Mouse (Mus musculus) large intestine, adult 2 months (tissue): ENCODE measurements at regions not wholly inside any gene's neighbourhood (a gene's known extent, or its start where the extent isn't known, plus 50 kb on each side); places are given as distances from the start of the nearest gene placed in this dataset.
A peak's percentile ranks its signal among the peaks of the same experiment; 100 is the strongest.

Experiments
- DNase-seq: peaks from one replicate; pipeline ENCODE4 v3.0.0-alpha.2; 2012; ENCODE audit warnings: low read depth, low spot score
- whole genome bisulfite sequencing: fragments of 180-500 bp; shearing (Covaris S2); methylation state at CpG from one replicate; pipeline ENCODE4 v1.1.7; 2018; 5-methylcytosine and 5-hydroxymethylcytosine counted together

DNA sequence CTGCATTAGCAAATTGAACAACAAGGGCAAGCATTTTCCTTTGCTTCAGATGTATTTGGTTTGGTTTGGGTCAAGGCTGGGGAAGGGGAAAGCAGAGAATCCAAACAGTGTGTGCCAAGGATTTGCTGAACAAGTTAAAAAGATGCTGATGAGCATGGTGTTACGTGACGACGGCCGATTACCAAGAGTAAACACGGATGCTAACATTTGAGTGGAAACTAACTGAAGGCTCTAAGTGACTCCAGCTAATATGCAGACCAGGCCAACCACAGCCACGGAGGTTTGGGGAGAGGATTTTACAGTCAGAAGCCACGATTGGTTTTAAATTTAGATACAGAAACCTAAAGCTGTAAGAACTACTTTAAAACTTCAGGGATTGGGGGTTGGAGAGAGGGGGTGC, 262.3 kb upstream of the Rnaseh2b start:
- no peak for DNase-seq
- 66% methylated on average over 7 of the region's 7 CpGs for WGBS

DNA sequence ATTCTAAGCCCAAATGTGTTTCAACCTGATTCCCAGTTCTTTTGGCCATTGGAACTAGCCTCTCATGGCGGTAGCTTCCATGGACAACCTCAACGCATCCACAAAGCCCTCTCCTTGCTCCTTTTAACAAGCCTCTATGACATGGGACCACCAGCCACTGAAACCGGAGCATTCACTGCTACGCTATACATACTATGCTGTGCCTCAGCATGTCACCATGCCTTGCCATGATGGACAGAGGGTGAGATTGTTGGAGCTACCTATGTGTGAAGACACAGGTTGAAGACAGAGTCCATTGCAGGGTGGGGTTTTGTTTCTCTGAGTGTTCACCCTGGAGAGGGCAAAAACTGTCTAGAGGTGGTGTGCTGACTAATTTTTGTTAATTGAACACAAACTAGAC, 258.7 kb upstream of the Rnaseh2b start:
- no peak for DNase-seq
- 95% methylated on average over 4 of the region's 4 CpGs for WGBS

DNA sequence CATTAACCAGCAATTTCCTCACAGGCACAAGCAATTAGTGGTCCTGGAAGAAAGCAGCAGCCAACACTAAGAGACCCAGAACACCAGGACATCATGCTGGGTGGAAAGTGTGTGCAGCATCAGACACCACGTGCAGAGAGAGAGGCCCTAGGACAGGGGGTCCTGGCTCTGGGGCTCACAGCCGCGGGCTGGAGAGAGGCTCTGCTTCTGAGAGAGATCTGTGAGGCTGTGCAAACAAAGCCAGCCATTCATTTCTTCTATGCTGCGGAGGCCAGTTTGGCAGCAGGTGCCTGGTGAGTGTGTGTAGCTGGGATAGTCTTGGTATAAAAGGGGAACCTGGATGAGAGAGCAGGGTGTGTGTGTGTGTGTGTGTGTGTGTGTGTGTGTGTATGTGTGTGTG, 257.7 kb upstream of the Rnaseh2b start:
- DNase-seq = no peak
- WGBS = 21% methylated on average over 4 of the region's 4 CpGs

- WGBS = 88% methylated on average over 3 of the region's 3 CpGs
Measured at GRCm38 (mm10) chr14:62035416-62035815, 257.0 kb upstream of the Rnaseh2b start.

GRCm38 (mm10) chr14:62037514-62037913, 254.9 kb upstream of the Rnaseh2b start:
- WGBS = 40% methylated on average over 1 of the region's 1 CpGs
- DNase-seq = no peak

More at GRCm38 (mm10) chr14:62035416-62035815, 257.0 kb upstream of the Rnaseh2b start:
- no peak for DNase-seq

- 97% methylated on average over 5 of the region's 5 CpGs for WGBS
- no peak for DNase-seq
Measured at GRCm38 (mm10) chr14:62037917-62038316, 254.5 kb upstream of the Rnaseh2b start.

DNA sequence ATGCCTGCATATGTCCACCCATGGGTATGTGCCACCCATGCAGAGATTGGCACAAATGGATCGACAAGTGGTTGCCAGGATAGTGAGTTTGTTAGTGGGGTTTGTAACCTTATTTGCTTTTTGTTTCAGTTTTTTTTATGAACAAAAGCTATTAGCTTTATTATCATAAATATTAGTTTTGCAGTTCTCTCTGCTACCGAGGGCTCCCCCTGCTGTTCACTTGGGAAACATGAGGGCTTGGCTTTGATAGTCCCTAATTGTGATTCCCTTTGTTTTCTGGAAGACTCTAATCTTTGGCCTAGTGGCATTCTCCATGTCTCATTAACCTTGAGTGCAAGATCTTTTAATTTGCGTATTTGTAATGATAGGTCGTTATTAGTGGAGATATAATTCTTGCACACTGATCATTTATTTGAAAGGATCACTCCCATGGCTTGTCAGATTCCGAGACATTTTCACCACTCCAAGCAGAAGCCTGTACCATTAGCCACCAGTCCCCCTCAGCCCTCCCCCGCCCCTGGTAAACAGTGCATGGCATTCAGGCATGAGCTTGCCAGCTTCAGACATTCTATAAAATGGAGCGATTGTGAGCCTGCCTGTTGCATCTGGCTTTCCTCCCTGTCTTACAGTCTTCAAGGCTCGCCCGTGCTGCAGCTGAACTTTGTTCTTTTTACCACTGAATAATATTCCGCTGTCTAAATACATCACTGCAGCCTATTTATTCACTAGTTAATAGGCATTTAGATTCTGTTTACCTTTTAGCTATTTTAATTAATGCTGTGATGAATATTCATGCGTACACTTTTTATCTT, 249.9 kb upstream of the Rnaseh2b start:
- WGBS = 52% methylated on average over 11 of the region's 11 CpGs
- DNase-seq = peak; percentile 13

DNA sequence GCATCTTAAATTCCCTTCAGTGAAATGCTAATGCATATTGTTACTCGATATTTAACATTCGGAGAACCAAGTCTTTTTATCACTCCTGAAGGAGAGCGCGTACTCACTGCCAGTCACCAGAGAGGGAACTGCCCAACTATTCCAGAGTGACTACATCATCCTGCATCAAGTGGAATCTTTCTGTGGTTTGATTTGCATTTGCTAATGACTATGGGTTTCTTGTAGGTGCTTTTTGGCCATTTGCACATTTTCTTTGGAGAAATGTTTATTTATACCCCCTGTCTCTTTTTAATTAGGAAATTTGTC, 249.3 kb upstream of the Rnaseh2b start:
- whole genome bisulfite sequencing = 93% methylated on average over 4 of the region's 4 CpGs
- no peak for DNase-seq

DNA sequence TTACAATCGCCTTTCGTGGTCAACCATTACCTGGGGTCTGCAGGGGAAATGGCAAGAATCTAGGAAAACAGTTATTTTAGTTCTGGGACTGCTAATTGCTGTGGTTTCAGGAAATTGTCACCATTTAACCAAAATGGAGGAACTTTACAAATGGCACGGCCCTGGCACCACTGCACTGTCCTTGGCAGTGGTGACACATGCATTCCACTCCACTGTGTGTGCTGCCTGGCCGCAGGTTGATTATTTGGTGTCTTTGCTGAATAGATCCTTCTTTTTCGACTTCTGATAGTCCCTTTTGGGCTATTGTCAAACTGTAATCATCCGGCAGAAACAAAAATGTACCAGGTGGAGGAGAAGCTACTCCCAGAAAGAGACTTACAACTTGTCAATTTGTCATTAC, 241.4 kb upstream of the Rnaseh2b start:
- WGBS = 93% methylated on average over 6 of the region's 6 CpGs
- no peak for DNase-seq

DNA sequence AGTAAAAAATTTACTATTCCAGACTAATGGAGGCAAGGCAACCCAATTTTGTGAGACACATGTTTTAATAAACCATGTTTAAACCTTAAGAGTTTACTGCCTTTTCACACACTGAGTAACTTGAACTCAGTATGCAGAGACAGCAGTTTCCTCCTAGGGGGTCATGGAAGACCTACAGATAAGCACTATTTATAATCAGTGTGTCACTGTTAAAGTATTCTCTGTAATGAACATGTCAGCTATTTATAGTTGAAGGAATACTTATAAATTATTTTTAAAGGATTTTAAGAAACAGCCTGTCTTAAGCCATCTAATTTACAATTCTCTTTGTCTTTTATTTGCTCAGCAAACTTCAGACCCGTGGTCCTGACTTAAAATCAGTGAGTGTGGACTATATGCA, 240.5 kb upstream of the Rnaseh2b start:
- WGBS = 26% methylated on average over 1 of the region's 1 CpGs
- DNase-seq = no peak

GRCm38 (mm10) chr14:62053004-62053403, 239.4 kb upstream of the Rnaseh2b start:
- 82% methylated on average over 6 of the region's 6 CpGs for WGBS
- DNase-seq = no peak

DNA sequence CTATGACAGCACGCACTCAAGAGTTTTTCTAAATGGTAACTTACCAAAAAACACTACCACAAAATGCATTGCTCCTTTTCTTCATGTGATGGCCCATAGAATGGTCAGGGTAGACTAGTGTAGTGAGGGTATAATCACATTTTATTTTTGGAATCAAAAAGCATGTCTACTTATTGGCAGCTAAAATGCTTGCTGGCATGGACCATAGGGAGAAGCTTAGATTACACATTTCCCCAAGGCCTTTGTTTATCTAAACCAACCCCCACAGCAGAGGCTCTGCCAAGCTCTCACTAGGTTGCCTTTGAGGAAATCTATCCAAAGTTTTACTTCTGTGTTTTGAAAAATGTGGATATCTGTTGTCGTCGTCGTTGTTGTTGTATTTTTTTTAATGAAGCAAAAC, 235.3 kb upstream of the Rnaseh2b start:
- WGBS = 67% methylated on average over 4 of the region's 4 CpGs
- DNase-seq = no peak

GRCm38 (mm10) chr14:62058100-62058499, 234.3 kb upstream of the Rnaseh2b start:
- 98% methylated on average over 1 of the region's 1 CpGs for WGBS
- DNase-seq = no peak

DNA sequence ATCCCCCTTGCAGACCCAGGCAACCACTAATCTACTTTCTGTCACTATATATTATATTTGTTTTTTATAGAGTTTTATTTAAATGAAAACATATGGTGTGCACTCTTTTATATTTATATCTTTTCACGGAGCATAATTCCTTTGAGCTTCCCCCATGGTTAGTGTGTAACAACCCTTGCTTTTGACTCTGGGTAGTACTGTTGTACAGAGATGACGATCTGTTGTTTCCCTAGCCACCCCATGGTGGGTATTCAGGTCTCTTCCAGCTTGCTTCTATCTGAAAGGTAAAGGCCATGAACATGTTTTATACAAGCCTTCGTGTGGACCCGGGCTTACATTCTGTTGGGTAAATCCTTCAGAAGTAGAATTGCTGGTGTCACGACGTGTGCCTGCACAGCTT, 221.2 kb upstream of the Rnaseh2b start:
- no peak for DNase-seq
- WGBS = 82% methylated on average over 6 of the region's 6 CpGs

- DNase-seq = no peak
Measured at GRCm38 (mm10) chr14:62084047-62084446, 208.3 kb upstream of the Rnaseh2b start.

GRCm38 (mm10) chr14:62088174-62088573, 204.2 kb upstream of the Rnaseh2b start:
- 80% methylated on average over 3 of the region's 3 CpGs for WGBS
- DNase-seq = no peak

More at GRCm38 (mm10) chr14:62084047-62084446, 208.3 kb upstream of the Rnaseh2b start:
- WGBS = 48% methylated on average over 2 of the region's 2 CpGs

DNA sequence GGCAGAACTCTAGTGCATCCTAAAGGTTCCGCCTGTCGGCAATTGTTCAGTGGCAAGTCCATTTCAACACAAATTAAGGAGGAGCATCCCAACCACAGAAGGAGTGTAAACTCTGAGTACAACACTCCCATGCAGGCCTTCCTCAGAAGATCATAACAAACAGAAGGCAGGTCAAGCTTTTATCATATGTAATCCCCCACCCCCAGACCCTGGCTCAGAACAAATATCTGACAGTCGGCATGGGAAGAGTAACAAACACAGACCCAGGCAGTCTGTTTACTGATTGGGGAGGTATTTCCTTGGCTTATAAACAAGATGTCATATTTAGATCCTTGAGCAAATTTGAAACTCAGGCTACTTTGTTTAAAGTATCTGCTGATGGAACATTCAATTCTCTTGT, 174.9 kb upstream of the Rnaseh2b start:
- WGBS = 81% methylated on average over 3 of the region's 3 CpGs
- DNase-seq = no peak

- 40% methylated on average over 2 of the region's 2 CpGs for WGBS
- DNase-seq = no peak
Measured at GRCm38 (mm10) chr14:62118542-62118953, 173.8 kb upstream of the Rnaseh2b start.

GRCm38 (mm10) chr14:62128918-62129317, 163.5 kb upstream of the Rnaseh2b start:
- no peak for DNase-seq
- 80% methylated on average over 6 of the region's 6 CpGs for WGBS

- 48% methylated on average over 8 of the region's 8 CpGs for WGBS
- no peak for DNase-seq
Measured at GRCm38 (mm10) chr14:62132353-62132816, 160.0 kb upstream of the Rnaseh2b start.

- 73% methylated on average over 5 of the region's 5 CpGs for WGBS
- DNase-seq = no peak
Measured at GRCm38 (mm10) chr14:62137981-62138380, 154.4 kb upstream of the Rnaseh2b start.
